Mouse (Mus musculus) left cerebral cortex, postnatal 25 days (tissue): ENCODE results near the gene Cdk17. TPM values are rescaled to one million over a fixed set of nuclear protein-coding genes. Genes with fewer than 3 reads are reported as not detected.

Experiments
- DNase-seq, 2 experiments: peaks; one replicate each; pipeline ENCODE4 v3.0.0; 2022; ENCODE audit warnings: low spot score in 2 of 2, mixed read lengths in 1 of 2
- intact Hi-C: fragments of 180-260 bp; cut with DNase I; formaldehyde crosslinking; loops from one replicate; pipeline ENCODE4 v1.15.1; 2025
- total RNA-seq, 2 experiments: library from RNA; stranded (reverse); gene quantifications; 2 replicates each; pipeline ENCODE4 v1.2.3; 2021

Cdk17 gene
- total RNA-seq, 2 experiments from 2014 or later: 217 to 221 TPM

GRCm38 (mm10) chr10:93163711-93164488 lies 3.2 kb downstream of the Cdk17 start:
- no peak for DNase-seq
- intact Hi-C loops: loop anchor here (5.0 to 10.0 kb wide), 3 partner anchors 68 to 291 kb away; partner anchors contain the start of gene Lta4h

- DNase-seq: no peak
- intact Hi-C loops: loop anchor here (10.0 kb wide), 1 partner anchor 289 kb away; the partner anchor contains the start of gene Lta4h
Measured at GRCm38 (mm10) chr10:93165416-93166381, 5.0 kb downstream of the Cdk17 start.

GRCm38 (mm10) chr10:93166382-93166769 lies 5.7 kb downstream of the Cdk17 start:
- no peak for DNase-seq
- intact Hi-C loops: loop anchor here (10.0 kb wide), 1 partner anchor 288 kb away; the partner anchor contains the start of gene Lta4h

- no peak for DNase-seq
- intact Hi-C loops: loop anchor here (10.0 kb wide), 1 partner anchor 287 kb away; the partner anchor contains the start of gene Lta4h
Measured at GRCm38 (mm10) chr10:93167311-93167710, 6.6 kb downstream of the Cdk17 start.

- intact Hi-C loops: loop anchor here (10.0 kb wide), 1 partner anchor 287 kb away; the partner anchor contains the start of gene Lta4h
- DNase-seq: no peak
Measured at GRCm38 (mm10) chr10:93168067-93168466, 7.4 kb downstream of the Cdk17 start.

GRCm38 (mm10) chr10:93171182-93171855 lies 10.6 kb downstream of the Cdk17 start:
- intact Hi-C loops: no loop called here
- no peak for DNase-seq

GRCm38 (mm10) chr10:93177471-93177870 lies 16.8 kb downstream of the Cdk17 start:
- DNase-seq: no peak
- intact Hi-C loops: no loop called here

GRCm38 (mm10) chr10:93177874-93178273 lies 17.2 kb downstream of the Cdk17 start:
- intact Hi-C loops: no loop called here
- DNase-seq: no peak

GRCm38 (mm10) chr10:93178662-93179061 lies 18.0 kb downstream of the Cdk17 start:
- DNase-seq: no peak
- intact Hi-C loops: no loop called here

GRCm38 (mm10) chr10:93179669-93180460 lies 19.2 kb downstream of the Cdk17 start:
- DNase-seq: no peak
- intact Hi-C loops: no loop called here

- intact Hi-C loops: no loop called here
- no peak for DNase-seq
Measured at GRCm38 (mm10) chr10:93184351-93184976, 23.8 kb downstream of the Cdk17 start.

GRCm38 (mm10) chr10:93188440-93188999 lies 27.8 kb downstream of the Cdk17 start:
- DNase-seq: no peak
- intact Hi-C loops: no loop called here

- intact Hi-C loops: no loop called here
- no peak for DNase-seq
Measured at GRCm38 (mm10) chr10:93190475-93191262, 30.0 kb downstream of the Cdk17 start.

GRCm38 (mm10) chr10:93197092-93197491 lies 36.4 kb downstream of the Cdk17 start:
- DNase-seq: no peak
- intact Hi-C loops: no loop called here

- no peak for DNase-seq
- intact Hi-C loops: no loop called here
Measured at GRCm38 (mm10) chr10:93198958-93199357, 38.3 kb downstream of the Cdk17 start.

GRCm38 (mm10) chr10:93201846-93202458 lies 41.3 kb downstream of the Cdk17 start:
- intact Hi-C loops: no loop called here
- DNase-seq: no peak
